Mouse (Mus musculus): ENCODE data around the gene Scamp2. TPM values are rescaled to one million over a fixed set of nuclear protein-coding genes. Genes with fewer than 3 reads are reported as not detected.

The Scamp2 gene
- polyA plus RNA-seq, 1 experiment from 2014 or later, result 51.9 TPM

DNA sequence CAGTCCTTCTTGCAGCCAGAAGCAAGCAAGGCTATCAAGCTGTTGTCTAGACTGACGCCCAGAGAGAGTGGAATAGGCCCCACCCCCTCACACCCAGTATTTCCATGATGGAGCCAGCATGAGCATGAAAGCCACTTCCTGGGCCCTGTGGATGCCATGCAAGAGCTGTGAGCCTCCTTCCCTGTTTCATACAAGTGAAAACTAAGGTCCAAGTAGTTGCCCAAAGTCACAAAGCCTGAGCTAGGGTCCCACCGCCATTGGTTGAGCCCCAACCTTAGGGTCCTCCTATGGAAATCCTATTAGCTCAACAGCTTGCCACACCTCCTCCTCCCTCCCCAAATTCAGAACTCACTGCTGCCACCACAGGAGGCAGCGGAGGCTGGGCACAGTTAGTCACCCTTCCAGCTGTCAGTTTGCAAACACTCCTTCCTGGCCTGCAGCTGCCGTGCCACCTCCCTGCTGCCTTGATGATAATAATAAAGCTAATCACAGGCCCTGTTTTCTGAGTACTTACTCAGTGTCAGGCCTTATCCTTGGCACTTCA, 72.8 kb downstream of the Scamp2 start:
- WGBS, result 52% methylated on average over 4 of the region's 4 CpGs
- ATAC-seq (ENCODE audit: insufficient number of reproducible peaks, insufficient read depth, low FRiP score, low TSS enrichment, low read depth), result no peak
- H3K4me2 ChIP-seq, result no peak overlapping the region

DNA sequence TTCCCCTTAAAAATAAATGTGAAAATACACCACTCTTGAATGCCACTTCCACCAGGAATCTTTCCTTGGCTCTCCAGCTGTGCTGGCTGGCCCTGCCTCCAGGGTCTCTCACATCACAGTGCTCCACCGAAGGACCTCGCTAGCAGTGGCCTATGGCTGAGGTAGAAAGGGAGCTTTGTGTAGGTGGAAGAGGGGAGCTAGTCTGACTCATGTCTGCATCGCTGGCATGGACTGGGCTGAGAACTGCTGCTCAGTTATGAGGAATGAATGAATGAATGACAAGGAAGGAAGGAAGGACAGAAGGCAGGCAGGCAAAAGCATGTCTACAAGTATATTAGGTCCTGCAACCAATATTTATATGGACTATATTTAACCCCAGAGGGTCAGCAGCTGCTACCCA, 76.5 kb downstream of the Scamp2 start:
- ATAC-seq (ENCODE audit: insufficient number of reproducible peaks, insufficient read depth, low FRiP score, low TSS enrichment, low read depth), result peak; percentile 35; the same call in 1 of the 2 replicates
- no peaks in the 10 kb centered on the region for H3K9me3 ChIP-seq
- H3K4me1 ChIP-seq (replicated peaks), result peaks cover 65% of the 10 kb centered on the region
- 66% methylated on average over 3 of the region's 3 CpGs for WGBS
- H3K27ac ChIP-seq, result peak overlapping the region; percentile 91
- no peaks in the 10 kb centered on the region for H3K27me3 ChIP-seq
- H3K36me3 ChIP-seq, result peaks cover 35% of the 10 kb centered on the region
- peak overlapping the region; percentile 50 for H3K4me2 ChIP-seq
- H3K4me3 ChIP-seq (replicated peaks), result no peak overlapping the region
- H3K9ac ChIP-seq (replicated peaks), result peak overlapping the region; percentile 52; the same call in 1 of the 2 replicates

More for the DNA sequence above, 72.8 kb downstream of the Scamp2 start:
- Histone ChIP-seq H3K36me3 (peaks cover 55% of the 10 kb centered on the region), H3K4me1 (replicated peaks) (peaks cover 28% of the 10 kb centered on the region), H3K4me3 (replicated peaks) (no peak overlapping the region), H3K9me3 (no peaks in the 10 kb centered on the region), H3K27me3 (no peaks in the 10 kb centered on the region), H3K9ac (replicated peaks) (no peak overlapping the region), H3K27ac (no peak overlapping the region)

DNA sequence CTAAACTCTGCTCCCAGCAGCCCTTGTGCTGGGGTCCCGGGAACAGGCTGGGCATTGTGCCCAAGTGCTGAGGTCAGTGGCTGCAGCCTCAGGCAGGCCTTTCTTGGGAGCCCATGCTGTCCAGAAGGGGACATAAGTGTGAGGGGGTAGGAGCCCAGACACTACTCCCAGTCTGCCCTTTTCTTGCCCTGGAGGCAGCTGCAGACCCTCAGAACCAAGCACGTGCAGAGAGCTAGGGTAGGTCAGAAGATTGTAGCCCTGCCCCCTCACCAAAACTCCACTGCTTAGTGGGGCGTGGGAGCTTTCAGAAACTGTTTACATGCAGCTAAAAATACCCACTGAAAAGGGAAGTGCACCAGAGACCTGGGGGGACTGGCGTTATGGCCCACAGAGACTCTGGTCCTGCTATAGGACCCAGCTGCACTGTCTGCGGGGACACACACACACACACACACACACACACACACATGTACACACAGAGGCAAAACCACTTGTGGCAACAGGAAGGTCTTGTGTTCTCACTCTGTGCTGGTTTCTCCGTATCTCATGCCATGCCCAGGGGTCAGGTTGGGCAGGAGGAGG, 77.1 kb downstream of the Scamp2 start:
- Histone ChIP-seq H3K4me2 (peak overlapping the region; percentile 50), H3K9me3 (no peaks in the 10 kb centered on the region), H3K27me3 (no peaks in the 10 kb centered on the region), H3K9ac (replicated peaks) (peak overlapping the region; percentile 52), H3K4me3 (replicated peaks) (no peak overlapping the region), H3K4me1 (replicated peaks) (peaks cover 70% of the 10 kb centered on the region), H3K27ac (peak overlapping the region; percentile 91), H3K36me3 (peaks cover 32% of the 10 kb centered on the region)
- 37% methylated on average over 6 of the region's 6 CpGs for WGBS
- ATAC-seq (ENCODE audit: insufficient number of reproducible peaks, insufficient read depth, low FRiP score, low TSS enrichment, low read depth), result peak; percentile 37

Other genes starting within 250 kb of the Scamp2 start
- gene Ppcdc, start 120.8 kb upstream of the Scamp2 start, polyA plus RNA-seq (2016; fragmentation: Nextera tagmentation; extraction: Ambion mirVana), result 22.4 and 28.3 TPM in 2 replicates
- 10.6 and 10.7 TPM in 2 replicates for gene Scamp5, start 92.9 kb upstream of the Scamp2 start, polyA plus RNA-seq (2016; fragmentation: Nextera tagmentation; extraction: Ambion mirVana)
- 0.76 and 1.3 TPM in 2 replicates for gene Rpp25, start 56.9 kb upstream of the Scamp2 start, polyA plus RNA-seq (2016; fragmentation: Nextera tagmentation; extraction: Ambion mirVana)
- gene Cox5a, start 39.7 kb upstream of the Scamp2 start, polyA plus RNA-seq (2016; fragmentation: Nextera tagmentation; extraction: Ambion mirVana), result 564 and 604 TPM in 2 replicates
- 20.6 and 20.8 TPM in 2 replicates for gene Fam219b, start 23.4 kb upstream of the Scamp2 start, polyA plus RNA-seq (2016; fragmentation: Nextera tagmentation; extraction: Ambion mirVana)
- gene Mpi, start 8.2 kb upstream of the Scamp2 start, polyA plus RNA-seq (2016; fragmentation: Nextera tagmentation; extraction: Ambion mirVana), result 56.8 and 58.0 TPM in 2 replicates
- 17.5 and 19.4 TPM in 2 replicates for gene Ulk3, start 28.5 kb downstream of the Scamp2 start, polyA plus RNA-seq (2016; fragmentation: Nextera tagmentation; extraction: Ambion mirVana)
- not detected in 2 replicates for gene Cplx3, start 45.3 kb downstream of the Scamp2 start, polyA plus RNA-seq (2016; fragmentation: Nextera tagmentation; extraction: Ambion mirVana)
- 0.14 TPM in 1 of 2 replicates, not detected in the other for gene Lman1l, start 59.8 kb downstream of the Scamp2 start, polyA plus RNA-seq (2016; fragmentation: Nextera tagmentation; extraction: Ambion mirVana)
- gene Csk, start 92.7 kb downstream of the Scamp2 start, polyA plus RNA-seq (2016; fragmentation: Nextera tagmentation; extraction: Ambion mirVana), result 33.9 and 36.0 TPM in 2 replicates
- gene Cyp1a2, start 122.8 kb downstream of the Scamp2 start, polyA plus RNA-seq (2016; fragmentation: Nextera tagmentation; extraction: Ambion mirVana), result not detected in 2 replicates
- not detected in 2 replicates for gene Cyp1a1, start 127.0 kb downstream of the Scamp2 start, polyA plus RNA-seq (2016; fragmentation: Nextera tagmentation; extraction: Ambion mirVana)
- 41.4 and 42.1 TPM in 2 replicates for gene Edc3, start 147.6 kb downstream of the Scamp2 start, polyA plus RNA-seq (2016; fragmentation: Nextera tagmentation; extraction: Ambion mirVana)
- 79.6 and 83.3 TPM in 2 replicates for gene Clk3, start 204.9 kb downstream of the Scamp2 start, polyA plus RNA-seq (2016; fragmentation: Nextera tagmentation; extraction: Ambion mirVana)